Mouse (Mus musculus) retina, embryonic 14.5 days (tissue): ENCODE measurements around the gene Pibf1.
A peak's percentile ranks its signal among the peaks of the same experiment; 100 is the strongest.

Experiments
- DNase-seq: peaks from one replicate; pipeline ENCODE4 v3.0.0-alpha.2; 2015; ENCODE audit warnings: low spot score

Pibf1 gene

DNA sequence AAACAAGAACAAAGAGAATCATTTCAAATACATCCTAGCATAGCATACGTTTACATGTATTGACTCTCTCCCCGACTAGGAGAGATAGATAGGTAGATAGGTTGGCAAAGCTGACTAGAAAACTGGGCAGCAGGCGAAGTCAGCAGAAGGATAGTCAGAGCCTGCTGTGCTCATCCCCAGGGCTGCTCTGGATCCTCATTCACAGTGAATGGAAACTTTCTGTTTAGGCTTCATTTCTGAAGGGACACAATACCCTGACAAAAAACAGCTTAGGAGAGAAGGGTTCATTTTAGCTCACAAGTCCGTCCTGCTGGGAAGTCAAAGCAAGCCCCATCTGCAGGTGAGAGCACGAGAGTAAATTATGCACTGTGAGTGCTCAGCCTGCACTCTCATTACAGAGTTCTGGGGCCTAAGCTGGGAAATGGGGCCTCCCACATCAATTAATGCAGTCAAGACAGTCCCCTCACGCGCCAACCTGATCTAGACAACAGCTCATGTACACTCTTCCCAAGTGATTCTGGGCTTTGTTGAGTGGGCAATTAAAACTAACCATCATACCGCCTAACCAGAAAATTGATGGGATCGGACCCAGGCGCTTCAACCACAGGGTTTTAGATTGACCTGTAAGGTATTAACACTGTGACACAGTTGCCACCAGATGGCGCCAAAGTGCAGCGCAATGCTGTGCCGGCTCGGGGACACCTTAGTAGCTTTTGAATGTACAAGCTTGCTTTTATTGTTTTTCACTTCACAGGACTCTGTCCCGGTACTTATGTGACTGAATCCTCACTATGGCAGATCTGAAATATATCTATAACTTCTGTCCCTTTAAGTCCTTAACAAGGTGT, 42.8 kb downstream of the Pibf1 start:
- DNase-seq: peak; percentile 89

DNA sequence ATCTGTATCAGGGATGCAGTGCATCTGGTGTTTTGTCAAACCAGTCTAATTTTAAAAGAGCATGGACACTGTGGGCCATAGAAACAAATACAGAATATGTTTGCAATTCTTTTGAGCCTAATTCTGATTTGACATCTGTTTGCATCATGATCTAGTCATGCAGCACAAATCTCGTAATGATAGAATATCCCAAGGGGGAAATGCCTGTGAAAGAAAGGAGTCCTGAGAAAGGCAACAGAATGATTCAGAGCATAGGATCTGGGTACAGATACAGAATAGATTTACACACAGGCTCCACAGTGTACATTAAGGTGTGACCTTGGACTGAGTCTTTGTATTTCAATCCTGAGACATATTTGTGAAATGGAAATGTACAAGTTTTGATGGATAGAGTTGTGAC, 47.6 kb downstream of the Pibf1 start:
- DNase-seq: peak; percentile 38

DNA sequence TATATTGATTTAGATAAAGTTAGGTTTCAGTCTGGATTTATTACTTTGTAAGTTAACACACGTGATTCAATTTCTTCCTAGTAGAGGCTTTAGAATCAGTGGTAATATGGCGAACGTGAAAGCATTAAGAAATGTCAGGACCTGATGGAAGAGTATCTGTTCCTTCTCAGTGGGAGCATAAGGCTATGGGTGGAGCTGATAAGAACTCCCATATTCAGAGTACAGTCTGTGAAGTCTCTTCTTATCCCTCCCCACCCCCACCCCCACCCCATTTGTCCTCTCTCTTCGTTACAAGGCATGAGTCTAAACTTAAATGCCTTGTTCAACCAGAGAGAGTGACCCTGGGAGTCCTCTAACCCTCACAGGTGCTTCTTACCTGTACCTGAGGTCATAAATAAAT, 53.5 kb downstream of the Pibf1 start:
- DNase-seq: no peak

DNA sequence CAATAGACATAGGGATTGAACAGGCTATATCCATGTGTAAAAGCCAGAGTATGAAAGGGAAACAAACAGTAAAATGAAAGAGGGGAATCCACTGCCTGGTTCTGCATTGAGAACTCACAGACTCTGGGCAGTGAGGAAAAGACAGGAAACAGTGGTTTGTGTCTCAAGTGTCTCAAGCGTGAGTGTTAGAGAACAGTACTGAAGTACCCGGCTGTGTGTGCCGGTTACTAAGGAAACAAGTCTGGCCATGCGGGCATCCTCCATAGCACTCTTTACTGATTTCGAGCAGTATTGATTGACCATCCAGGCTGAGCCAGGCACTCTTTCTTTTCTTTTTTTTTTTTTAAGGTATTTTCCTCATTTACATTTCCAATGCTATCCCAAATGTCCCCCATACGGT, 60.7 kb downstream of the Pibf1 start:
- no peak for DNase-seq

DNA sequence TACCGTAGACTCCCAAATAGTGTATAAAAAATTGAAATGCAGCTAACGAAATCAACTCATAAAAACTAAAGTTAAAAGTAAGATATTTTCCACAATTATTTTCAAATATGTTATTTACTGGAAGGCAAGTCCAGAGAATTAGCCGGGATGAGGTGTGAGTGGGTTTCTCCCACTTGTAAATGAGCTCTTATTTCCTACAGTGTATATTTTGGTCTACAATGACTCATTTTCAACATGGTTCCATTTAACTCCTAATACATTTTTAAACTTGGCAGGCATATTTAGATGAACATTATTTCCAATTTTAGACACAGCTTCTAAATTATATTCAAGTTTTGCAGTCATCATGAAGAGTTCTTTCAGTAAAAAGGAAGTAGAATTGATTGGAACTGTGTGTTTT, 63.8 kb downstream of the Pibf1 start:
- DNase-seq: no peak

DNA sequence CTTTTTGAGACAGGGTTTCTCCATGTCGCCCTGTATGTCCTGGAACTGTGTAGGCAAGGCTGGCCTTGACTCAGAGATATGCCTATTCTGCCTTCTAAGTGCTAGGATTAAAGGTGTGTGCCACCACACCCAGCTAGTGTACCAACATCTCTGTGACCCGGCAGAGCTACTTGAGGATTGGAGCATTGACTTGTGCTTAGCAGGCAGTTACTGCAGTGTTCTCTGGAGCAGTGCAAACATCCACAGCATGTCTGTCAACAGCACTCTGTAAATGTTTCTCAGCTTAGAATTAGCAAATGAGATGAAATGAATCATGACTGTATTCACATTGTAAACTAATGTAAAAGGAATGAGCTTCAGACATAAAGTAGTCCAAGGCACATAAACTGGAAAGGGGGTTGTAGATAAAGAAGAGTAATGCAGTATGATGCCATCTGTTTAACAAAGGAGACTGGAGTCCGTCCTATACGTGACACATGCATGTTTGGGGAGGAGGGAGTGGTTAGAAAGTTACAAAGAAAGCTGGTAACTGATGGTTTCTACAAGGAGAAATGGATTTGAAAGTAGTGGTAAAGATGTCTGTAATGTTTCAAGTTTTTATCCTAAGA, 75.0 kb downstream of the Pibf1 start:
- DNase-seq: no peak

DNA sequence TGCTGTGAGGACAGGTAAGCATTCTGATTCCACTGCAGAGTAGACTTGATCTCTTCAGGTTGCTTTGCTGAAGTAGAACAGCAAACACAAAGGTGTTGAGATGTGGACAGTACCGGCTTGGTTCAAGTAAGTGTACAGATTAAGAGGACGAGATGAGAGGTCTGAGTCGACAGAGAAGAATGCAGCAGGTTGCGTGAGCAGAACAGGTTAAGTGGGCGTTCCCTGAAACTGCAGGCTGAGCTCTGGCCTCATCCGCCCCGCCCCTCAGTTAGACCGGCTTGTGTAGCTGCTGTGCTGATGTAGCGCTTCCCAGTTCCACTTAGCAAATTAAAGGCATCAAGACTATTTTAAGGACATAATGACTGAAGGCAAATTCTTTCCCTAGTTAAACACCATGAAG, 77.3 kb downstream of the Pibf1 start:
- no peak for DNase-seq

DNA sequence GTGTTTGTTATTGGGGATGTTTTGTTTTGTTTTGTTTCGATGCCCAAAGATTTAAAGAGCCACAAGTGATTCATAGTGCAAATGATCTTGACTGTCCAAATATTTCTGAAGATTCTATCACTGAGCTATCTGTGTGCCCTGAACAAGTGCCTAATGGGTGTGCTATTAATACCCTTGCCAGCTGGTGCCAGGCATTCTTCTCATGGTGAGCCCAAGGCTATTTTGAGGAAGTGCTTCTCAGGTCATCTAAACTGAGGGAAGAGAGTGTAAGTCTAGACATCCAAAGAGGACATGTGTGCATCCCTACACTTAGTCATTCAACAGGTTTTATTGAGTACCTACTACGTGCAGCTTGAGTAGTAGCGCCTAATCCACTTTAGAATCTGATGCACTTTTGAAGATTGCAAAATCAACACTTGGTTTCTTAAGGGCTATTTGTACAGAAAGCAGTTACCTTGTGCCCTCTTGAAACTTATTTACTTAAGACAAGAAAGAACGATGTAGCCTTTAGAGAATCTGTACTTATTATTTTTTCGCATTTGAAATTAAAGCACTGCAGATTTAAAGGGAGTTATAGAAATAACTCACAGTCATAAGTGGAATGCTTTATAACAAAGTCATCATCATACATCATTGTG, 91.0 kb downstream of the Pibf1 start:
- no peak for DNase-seq

DNA sequence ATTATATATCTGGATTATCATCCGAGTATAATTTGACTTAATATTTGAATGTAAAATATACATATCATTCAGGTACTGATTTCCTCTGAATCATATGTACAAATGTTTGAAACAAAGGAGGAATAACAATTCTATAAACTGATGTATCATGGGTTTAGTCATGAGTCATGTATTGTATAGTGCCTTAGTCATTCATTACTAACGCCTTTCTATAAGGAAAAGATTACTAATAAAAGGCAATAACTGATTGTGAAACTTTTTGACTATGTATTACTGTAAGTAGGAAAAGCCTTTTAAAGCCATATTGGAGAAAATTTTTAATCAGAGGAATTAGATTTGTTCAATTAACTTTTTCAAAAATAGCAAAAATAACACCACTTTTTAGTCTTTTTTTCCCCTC, 106.6 kb downstream of the Pibf1 start:
- no peak for DNase-seq

DNA sequence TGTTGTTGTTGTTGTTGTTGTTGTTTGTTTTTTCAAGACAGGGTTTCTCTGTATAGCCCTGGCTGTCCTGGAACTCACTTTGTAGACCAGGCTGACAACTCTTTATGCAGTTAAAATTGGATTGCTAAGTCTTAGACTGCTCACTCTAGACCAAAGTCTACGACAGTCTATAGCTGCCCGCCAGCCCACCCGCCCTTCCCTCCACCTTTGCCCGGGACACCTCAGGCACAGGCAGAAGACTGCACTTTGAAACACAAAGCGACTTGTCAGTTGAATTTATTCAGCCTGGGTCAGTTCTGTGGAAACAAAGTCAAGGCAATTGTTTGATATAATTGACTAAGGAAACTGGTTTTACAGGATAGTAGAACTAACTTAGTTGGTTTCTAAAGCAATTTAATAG, 107.4 kb downstream of the Pibf1 start:
- DNase-seq: no peak

DNA sequence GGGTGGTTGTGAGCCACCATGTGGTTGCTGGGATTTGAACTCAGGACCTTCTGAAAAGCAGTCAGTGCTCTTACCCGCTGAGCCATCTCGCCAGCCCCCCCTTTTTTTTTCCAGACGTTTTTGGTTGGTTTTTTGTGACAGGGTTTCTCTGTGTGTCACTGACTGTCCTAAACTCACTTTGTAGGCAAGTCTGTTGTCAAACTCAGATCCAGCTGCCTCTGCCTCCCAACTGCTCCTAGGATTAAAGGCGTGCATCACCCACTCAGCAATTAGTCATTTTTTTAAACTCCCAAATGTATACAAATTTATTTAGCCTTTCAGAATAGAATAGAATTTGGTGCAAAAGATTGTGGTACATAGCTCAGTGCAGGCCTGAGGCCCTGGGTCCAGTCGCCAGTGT, 111.2 kb downstream of the Pibf1 start:
- no peak for DNase-seq

DNA sequence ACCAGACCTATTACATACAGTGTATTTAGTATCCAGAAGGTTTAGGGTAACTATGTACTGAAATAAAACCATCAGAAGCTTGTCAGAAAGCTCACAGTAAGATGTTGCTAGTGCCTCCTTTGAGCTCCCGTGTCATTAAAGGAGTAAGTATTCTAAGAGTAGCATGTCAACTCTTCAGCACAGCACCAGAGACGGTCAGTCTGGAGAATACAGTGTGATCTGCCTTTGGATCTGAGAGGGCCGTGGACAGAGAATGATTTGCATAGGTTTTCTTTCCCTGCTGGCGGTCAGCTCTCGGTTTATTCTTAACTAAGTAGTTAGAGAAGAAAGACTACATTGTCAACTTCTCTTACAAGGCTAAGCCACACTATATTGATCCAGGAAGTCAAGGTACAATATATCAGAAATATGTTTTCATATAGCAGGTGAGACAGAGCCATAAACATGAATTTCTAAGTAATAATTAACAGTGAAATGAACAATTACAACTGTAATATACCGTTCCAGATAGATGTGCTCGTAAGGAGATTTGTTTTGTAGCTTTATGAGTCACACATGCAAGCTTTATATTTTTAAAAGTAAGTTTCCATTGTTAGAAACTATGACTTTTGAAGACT, 119.3 kb downstream of the Pibf1 start:
- no peak for DNase-seq

DNA sequence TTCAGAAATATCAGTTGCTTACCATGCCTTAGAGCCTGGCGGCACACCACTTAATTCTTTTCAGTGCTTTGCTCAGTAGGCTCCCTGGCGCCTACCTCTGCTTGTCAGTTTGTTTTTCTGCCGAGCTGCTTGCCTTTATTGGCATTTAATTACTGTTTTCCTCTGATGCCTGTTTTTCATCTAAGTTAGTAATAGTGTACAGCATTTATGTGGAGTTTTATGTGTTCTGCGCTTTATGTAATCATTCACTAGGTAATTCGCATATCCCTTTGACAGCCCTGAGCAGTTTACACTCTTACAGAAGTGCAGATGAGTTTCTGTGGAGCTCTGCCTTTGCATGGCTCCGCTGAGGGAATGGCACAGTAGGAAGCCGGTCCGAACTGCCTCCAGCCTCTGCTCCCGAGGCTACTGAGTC, 120.5 kb downstream of the Pibf1 start:
- DNase-seq: peak; percentile 24

DNA sequence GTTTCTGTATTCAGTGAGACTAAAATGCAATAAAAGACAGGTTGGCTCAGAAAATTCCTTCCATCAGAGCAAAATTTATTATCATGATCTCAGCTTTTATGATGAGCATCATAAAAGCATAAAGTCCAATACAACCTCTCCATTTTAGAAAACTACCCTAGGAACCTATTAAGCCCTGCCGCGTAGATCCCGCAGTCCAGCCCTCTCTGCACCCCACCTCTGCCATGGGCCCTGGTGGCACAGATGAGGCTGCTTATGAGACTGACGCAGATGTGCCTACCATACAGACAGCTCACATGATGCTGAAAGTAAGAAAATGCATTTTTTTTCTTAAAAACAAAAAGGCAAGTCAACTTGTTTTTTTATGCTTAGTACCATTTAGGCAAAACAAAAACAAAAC, 126.7 kb downstream of the Pibf1 start:
- DNase-seq: no peak

DNA sequence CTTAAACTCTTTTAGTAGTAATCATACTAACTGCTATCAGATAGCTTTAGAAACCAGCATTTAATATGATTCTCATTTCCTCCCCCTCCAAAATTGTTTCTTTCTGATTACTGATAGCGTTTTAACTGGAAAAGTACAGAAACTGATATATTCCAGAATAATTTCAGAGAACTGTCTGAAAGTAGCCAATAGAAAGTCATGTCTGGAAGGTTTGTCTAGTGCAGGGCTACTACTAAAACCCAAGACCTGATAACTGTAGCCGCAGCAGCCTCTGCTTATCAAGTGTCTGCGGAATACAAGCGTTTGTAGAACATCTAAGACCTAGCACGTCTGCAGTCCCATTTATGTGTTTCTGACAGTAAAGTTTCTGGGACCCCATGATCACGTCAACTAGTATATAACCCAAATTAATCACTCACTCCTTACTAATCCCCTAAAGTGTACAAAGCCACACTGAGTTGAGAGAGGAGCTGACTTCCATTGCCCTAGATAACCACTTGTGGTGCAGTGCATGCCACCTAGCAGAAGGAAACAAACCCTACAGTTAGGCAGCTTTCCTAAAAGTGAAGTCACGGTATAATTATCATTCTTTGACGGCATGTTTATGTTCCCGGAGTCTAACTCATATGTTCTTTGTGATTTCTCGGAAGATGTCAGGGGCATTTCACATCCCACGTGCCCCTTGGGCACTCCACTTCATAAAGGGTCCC, 130.0 kb downstream of the Pibf1 start:
- DNase-seq: no peak

DNA sequence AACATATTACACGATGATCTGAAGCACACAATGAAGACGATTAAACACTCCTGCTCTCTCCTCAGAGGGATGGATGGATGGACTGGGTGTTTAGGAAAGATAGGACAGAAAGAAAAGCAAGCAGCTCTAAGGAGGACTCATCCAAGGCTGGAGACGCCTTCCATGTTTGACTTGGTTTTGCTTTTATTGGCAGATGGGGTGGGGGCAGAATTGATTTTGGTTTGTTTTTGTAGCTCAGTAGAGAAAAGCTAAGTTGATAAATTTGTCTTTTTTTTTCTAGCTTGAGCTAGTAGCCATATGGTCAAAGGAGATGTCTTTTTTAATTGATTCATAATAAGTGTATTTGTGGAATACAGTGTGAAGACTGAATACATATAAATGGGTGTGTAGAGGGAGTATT, 133.8 kb downstream of the Pibf1 start:
- no peak for DNase-seq

DNA sequence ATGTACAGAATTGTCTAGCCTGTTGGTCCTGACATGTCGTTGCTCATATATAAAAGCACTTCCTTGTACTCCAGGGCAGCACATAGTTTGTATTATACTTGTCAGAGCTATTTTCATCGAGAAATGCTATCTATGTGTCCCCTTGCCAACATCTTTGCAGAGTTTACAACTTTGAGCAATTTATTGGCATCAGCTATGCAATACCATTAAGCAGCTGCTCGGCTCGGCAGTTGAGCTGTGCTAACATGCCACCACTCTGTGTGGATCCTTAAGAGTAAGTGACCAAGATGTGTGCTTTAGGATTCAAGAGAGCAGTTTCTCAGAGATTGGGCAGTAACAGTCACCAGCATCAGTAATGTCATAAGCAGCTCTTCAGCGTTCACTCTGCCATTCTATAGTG, 137.9 kb downstream of the Pibf1 start:
- DNase-seq: no peak

DNA sequence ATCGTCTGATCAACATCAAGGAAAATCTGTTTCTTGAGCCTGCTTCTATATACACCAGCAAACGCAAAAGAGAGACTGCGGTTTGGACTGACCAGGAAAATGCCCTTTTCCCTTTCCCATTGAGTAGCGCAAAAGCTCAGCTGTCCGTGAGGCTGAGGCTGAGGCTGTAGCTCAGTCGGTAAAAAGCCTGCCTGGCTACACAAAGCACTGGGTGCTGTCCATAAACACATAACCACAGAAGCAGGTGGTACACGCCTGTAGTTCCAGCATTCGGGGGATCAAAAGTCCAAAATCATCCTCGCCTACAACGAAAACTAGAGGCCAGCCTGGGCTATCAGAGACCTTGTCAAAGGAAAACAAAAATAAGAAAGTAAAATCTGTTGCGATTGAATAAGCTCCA, 141.3 kb downstream of the Pibf1 start:
- DNase-seq: no peak

DNA sequence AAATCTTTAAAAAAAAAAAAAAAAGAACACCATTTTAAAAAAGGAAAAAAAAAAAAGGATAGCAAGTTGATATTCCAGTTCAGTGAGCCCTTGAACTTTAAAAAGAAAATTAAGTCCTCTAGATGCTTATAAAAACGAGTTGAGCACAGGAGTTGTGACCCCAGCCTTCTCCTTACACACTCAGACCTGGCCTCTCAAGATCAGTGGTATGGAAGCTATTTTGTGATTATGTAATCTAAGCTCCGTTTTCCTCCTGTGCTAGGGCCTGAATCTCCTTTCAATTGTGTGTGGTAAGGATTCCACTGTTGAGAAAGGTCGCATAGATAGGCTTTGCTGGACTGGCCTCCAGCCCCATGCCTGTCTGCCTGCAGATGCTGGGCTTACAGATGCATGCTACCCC, 145.3 kb downstream of the Pibf1 start:
- no peak for DNase-seq

DNA sequence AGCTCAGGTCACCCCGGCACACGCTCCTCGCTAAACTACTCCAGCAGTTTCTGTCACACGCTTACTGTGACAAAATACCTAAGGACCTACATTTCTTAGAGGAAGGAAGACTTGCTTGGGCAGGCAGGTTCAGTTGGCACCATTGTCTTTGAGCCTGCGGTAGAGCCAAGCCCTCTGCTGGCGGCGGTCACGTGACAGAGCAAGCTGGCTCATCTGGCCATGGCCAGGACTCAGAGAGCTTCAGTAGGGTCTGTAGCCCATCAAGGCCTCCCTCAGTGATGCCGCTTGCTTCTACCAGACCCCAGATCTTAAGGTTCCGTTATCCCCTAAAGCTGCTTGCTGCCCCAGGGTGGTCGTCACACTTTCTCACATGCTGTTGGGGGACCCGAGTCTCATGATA, 162.8 kb downstream of the Pibf1 start:
- no peak for DNase-seq

DNA sequence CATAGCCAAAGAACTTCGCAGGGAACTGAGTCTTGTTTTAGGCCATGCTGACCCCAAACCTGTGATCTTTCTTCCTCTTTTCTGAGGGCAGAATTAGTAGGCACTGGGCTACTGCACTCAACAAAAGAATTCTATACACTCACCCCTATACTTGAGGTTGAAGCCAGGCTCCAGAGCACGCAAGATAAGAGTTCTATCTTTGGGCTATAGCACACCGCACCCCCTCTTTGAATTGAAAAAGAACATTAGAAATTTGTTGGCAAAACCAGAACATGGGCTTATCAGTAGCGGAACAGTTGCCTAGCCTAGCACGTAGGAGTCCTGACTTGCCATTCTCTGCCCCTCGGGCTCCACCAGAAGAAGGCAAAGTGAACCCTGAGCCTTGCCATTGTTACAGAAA, 164.6 kb downstream of the Pibf1 start:
- DNase-seq: no peak

DNA sequence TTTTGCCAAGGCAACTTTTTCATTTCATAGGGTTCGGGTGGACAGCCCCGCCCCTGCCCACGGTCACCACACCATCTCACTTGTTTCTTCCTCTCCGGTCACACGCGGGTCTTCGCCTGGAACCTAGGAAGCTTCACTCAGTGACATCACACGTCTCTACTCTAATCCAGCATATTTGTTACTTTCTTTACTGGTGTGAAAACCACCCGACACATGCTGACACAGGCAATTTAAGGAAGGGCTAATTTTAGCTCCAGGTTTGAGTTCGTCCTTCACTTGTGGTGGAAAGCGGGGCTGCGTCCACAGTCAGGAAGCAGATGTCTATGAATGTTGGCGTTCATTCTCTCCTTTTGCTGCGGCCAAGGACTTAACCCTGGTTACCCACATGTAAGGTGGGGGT, 166.6 kb downstream of the Pibf1 start:
- no peak for DNase-seq
